Mouse (Mus musculus): ENCODE results near the gene Nkx3-2. TPM values are rescaled to one million over a fixed set of nuclear protein-coding genes. Genes with fewer than 3 reads are reported as not detected.
A peak's percentile ranks its signal among the peaks of the same experiment; 100 is the strongest.

Gene Nkx3-2
- total RNA-seq (2014; fragmentation: Nextera tagmentation) (not detected in 2 replicates), total RNA-seq (2017) (not detected in 2 replicates)

DNA sequence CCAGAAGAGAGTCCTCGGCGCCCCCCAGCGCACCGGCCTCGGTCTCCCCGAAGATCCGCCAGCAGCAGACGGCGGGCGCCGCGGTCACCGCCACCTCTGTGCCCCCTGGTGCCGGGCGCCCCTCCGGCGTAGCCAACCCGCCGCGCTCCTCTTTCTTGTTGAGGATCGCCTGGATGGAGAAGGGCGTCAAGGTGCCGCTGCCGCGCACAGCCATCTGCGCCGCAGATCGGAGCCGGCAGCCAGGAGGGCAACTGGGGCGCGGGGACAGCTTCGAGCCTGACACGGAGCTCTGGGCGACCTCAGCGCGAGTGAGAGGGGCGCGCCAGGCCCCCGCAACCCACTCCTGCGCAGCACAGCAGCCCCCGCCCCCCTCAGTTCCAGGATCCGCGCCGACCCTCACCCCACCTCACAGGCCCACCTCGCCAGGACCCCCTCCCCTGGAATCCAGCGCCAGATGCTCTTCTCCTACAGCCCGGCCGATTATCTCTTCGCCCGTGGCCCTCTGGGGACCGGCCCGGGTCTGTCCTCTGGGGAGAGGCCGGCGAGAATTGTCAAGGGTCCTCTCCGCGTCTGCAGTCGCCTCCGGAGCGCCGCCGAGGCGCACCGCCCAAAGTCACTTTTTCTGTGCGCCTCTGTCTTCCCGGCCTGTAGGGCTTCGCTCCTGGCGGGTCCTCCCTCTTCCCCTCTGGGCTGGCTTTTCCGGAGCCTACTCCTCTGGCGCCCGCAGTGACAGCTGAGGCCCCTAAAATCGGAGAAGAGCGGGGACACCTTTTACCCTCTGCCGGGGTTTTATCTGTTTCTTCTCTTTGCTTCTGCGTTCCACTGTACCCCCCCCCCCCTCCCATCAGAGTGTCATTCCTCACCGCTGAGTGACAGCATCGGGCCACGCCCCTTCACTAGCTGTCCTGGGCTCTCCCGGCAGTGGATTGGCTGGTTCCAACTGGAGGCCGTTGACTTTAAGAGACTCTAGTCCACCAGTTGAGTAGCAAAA lies at the start of gene Nkx3-2:
Gene Nkx3-2, minus strand, starts transcription at position 771 of the 991 bp plus-strand sequence.
- no peak for ATAC-seq (replicated peaks; ENCODE audit: poor library complexity, severe bottlenecking)

DNA sequence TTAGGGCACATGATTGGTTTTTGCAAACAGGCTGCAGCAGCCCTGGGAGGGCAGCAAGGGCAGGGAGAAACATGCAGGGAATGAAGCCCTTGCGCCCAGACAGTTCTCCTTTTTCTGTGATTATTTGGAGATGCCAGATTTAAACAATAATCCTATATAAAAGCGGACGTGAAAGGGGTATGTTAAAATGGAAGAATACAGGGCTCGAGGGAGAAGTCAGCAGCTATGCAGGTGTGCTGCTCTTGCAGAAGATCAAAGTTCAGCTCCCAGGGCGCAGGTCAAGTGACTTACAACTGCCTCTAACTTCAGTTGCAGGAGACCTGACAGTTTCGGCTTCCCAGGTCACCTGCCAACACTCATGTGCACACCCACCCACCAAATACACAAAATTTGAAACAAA lies 48.2 kb upstream of the Nkx3-2 start:
- ATAC-seq (replicated peaks; ENCODE audit: poor library complexity, severe bottlenecking) = no peak

- ATAC-seq (replicated peaks; ENCODE audit: poor library complexity, severe bottlenecking) = no peak; the same call in 1 of the 2 replicates
Observed at GRCm38 (mm10) chr5:41811279-41811678, 47.0 kb upstream of the Nkx3-2 start.

DNA sequence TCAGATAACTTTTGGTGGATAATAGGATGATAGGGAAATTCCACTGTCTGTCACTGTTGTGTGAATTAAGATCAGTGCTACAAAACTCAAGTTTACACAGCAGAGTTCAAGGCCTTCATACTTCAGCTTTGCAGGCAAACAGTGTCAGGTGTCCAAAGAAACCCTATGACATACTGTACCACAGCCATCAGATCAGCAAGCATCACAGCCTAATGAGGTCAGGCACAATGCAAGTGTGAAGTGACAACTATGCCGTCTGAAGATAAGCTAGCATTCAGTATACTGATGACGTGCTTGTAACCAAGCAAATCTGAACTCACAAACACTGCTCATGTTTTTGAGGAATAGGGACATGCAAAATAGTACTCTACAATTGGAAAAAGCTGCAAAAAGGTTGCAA lies 43.1 kb upstream of the Nkx3-2 start:
- no peak for ATAC-seq (replicated peaks; ENCODE audit: poor library complexity, severe bottlenecking)

GRCm38 (mm10) chr5:41806176-41806575 lies 41.9 kb upstream of the Nkx3-2 start:
- no peak for ATAC-seq (replicated peaks; ENCODE audit: poor library complexity, severe bottlenecking)

GRCm38 (mm10) chr5:41805085-41805484 lies 40.8 kb upstream of the Nkx3-2 start:
- ATAC-seq (replicated peaks; ENCODE audit: poor library complexity, severe bottlenecking) = no peak

DNA sequence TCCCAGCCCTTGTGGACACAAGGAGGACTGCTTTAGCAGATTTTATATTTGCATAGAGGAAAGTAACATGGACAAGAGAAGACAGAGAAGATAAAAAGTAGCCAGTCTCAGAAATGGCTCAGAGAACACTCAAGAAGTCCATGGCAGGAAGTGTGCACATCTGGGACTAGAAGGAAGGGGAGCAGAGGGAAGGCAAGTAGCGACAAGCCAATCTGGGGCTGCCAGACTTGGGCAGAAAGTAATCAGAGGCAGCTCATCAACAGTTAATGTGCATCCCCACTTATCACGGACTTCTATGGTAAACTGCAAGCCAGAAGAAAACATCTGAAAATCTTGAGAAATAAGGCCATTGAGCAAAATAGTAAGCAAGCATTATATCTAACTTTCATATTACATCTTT lies 40.3 kb upstream of the Nkx3-2 start:
- no peak for ATAC-seq (replicated peaks; ENCODE audit: poor library complexity, severe bottlenecking)

GRCm38 (mm10) chr5:41801622-41802021 lies 37.3 kb upstream of the Nkx3-2 start:
- no peak for ATAC-seq (replicated peaks; ENCODE audit: poor library complexity, severe bottlenecking)

DNA sequence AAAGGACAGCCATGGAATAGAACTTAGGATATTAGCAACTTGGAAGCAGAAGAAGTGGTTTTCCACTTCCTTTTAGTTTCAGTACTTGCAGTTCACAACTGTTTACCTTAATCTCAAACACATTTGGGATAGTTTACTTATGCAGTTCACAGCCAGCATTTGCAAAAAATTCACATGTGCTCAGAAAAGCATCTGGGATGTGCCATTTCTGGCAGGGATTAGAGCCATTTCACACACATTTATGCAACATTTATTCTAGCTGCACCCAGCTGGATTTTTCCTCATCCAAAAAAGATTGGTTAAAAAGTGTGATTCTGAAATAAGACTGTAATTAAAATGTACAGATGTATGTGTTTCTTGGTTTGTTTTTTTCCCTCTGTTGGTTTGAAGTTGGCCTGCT lies 30.1 kb upstream of the Nkx3-2 start:
- no peak for ATAC-seq (replicated peaks; ENCODE audit: poor library complexity, severe bottlenecking)

GRCm38 (mm10) chr5:41790517-41790916 lies 26.2 kb upstream of the Nkx3-2 start:
- no peak for ATAC-seq (replicated peaks; ENCODE audit: poor library complexity, severe bottlenecking)

- no peak for ATAC-seq (replicated peaks; ENCODE audit: poor library complexity, severe bottlenecking)
Observed at GRCm38 (mm10) chr5:41788877-41789276, 24.6 kb upstream of the Nkx3-2 start.

DNA sequence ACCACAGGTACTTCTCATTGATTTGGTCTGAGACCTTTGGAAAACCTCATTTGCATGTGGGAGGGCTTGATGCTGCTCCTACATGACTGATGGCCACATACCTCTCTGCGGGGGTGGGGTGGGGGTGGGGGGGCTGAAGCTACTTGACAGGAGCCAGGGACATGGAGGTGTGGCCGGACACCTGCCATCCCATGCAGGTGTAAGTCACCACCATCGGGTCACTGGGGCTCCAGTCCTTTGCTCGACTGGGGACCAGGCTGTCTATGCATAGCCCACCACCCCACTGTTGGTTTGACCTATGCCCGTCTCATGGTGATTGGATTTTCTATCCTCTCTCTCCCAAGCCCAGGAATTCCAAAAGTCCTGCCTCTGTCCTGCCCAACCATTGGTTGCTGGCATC lies 17.6 kb upstream of the Nkx3-2 start:
- ATAC-seq (replicated peaks; ENCODE audit: poor library complexity, severe bottlenecking) = no peak

GRCm38 (mm10) chr5:41780026-41780425 lies 15.7 kb upstream of the Nkx3-2 start:
- no peak for ATAC-seq (replicated peaks; ENCODE audit: poor library complexity, severe bottlenecking)

- no peak for ATAC-seq (replicated peaks; ENCODE audit: poor library complexity, severe bottlenecking)
Observed at GRCm38 (mm10) chr5:41775728-41776127, 11.4 kb upstream of the Nkx3-2 start.

DNA sequence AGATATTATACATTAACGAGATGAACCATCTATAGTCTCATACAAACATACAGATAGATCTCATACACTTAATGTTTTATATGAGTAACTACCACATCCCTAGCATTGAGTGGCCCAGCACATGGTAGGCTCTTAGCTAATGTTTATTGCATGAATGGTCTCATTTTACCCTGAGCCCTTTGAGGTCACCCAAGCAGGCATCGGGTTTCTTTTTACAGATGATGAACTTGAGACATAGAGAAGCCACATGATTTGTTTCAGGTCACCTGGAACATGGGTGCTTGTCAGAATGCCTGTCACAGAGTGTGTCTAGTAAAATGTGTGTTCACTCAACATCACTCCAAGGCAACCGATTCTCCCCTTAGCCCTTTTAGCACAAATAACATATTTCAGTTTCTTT lies 11.0 kb upstream of the Nkx3-2 start:
- no peak for ATAC-seq (replicated peaks; ENCODE audit: poor library complexity, severe bottlenecking)

GRCm38 (mm10) chr5:41768382-41769040 lies 4.2 kb upstream of the Nkx3-2 start:
- ATAC-seq (replicated peaks; ENCODE audit: poor library complexity, severe bottlenecking) = peak; percentile 85

- peak; percentile 43; the same call in 1 of the 2 replicates for ATAC-seq (replicated peaks; ENCODE audit: poor library complexity, severe bottlenecking)
Observed at GRCm38 (mm10) chr5:41767296-41768200, 3.2 kb upstream of the Nkx3-2 start.

DNA sequence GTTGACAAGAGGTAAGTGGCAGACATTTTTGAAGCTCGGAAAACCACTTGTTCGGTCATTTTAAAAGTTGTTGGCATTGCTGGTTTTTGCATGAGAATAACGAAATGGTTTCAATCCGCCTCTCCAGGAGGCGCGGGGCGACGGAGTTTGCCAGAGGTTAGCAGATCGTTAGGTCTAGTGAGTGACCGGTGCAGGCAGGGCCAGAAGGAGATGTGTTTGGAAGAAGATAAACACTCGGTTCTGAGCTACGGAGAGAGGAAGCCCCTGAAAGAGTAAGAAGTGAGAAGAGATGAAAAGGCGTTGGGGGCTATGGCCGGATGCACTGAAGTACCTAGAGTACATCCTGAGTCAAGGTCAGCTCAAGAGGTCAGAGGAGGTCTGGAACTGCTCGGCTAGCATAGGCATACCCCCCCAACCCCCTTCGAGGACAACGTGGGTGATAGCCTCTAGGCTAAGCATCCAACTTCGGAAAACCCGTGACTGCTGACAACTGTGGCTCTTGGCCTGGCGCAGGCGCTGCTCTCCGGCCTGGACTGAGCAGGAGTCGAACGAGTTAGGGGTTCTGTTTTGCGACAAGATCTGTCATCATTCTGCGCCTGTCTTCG lies 2.2 kb upstream of the Nkx3-2 start:
- ATAC-seq (replicated peaks; ENCODE audit: poor library complexity, severe bottlenecking) = no peak

DNA sequence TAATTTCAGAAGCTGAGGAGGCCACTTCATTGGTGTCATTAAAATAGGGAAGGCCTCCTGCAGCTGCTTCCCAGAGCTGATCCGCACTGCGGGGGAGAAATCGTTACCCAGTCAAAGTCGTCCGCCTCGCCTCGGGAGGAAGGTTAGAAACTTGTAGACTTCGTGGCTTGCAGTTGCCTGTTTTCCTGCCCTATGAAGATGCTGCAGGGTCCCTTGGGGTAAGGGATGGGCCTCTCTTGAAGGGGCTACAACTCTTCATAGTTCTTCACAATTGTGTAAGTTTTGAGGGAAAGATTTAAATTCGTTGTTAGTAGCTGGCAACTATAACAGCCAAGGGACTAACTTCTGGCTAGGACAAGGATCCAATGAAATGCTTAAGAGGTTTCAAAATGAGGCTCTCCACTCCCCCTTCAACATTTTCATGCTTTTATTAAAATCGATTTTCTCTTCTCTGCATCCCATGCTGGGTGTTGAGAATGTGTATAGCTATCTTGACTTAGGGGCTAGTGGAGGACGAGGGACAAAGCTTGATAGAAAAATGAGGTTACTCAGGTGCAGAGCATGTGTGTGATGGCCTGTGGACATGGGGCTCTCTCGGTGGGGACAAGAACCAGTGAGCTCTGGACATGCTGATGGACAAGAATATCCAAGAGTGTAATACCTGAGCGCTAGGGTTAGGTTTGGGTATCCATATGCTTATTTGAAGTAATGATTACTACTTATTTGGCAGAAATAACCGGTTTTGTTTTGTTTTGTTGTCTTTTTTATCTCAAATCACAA lies 1.5 kb upstream of the Nkx3-2 start:
- no peak for ATAC-seq (replicated peaks; ENCODE audit: poor library complexity, severe bottlenecking)

Measured in granulocyte monocyte progenitor cell, adult 5-6 weeks (primary cell).